Mouse (Mus musculus): Measurements from ENCODE around the gene Gps2. TPM values are rescaled to one million over a fixed set of nuclear protein-coding genes. Genes with fewer than 3 reads are reported as not detected.

The Gps2 gene
- polyA plus RNA-seq, 2 experiments, result 79.5 to 82.7 TPM

- Histone ChIP-seq H3K9me3 (ENCODE audit: control insufficient read depth, low read length) (no peaks in the 10 kb centered on the region), H3K27ac (no peak overlapping the region), H3K4me2 (ENCODE audit: low read depth) (no peak overlapping the region), H3K4me1 (replicated peaks; ENCODE audit: control insufficient read depth in 2 of 2, insufficient read depth in 2 of 2, low read length in 1 of 2) (peaks cover 23 to 34% of the 10 kb centered on the region in 2 experiments), H3K9ac (replicated peaks) (no peak overlapping the region), H3K27me3 (ENCODE audit: control insufficient read depth, insufficient read depth, low read length) (no peaks in the 10 kb centered on the region), H3K36me3 (replicated peaks; ENCODE audit: control insufficient read depth, insufficient read depth, low read depth) (no peaks in the 10 kb centered on the region), H3K4me3 (ENCODE audit: insufficient read depth in 1 of 2, low read depth in 2 of 2, low read length in 2 of 2) (no peak overlapping the region)
- no peak for TF ChIP-seq EP300 (IDR thresholded peaks at IDR 0.05; ENCODE audit: low read depth)
- TF ChIP-seq CTCF (IDR thresholded peaks at IDR 0.05; ENCODE audit: low read depth), result no peak
- WGBS (ENCODE audit: insufficient replicate concordance), result 73% methylated on average over 9 of the region's 9 CpGs
- DNase-seq (ENCODE audit: low read depth in 3 of 3, low spot score in 3 of 3), result no peak
- ATAC-seq (ENCODE audit: insufficient read depth), result no peak
These were observed 29.4 kb upstream of the Gps2 start for GRCm38 (mm10) chr11:69884240-69884639.

- no peak for DNase-seq (ENCODE audit: low read depth in 3 of 3, low spot score in 3 of 3)
- WGBS (ENCODE audit: insufficient replicate concordance), result 67% methylated on average over 8 of the region's 8 CpGs
These were observed 29.0 kb upstream of the Gps2 start for GRCm38 (mm10) chr11:69884663-69885062.

GRCm38 (mm10) chr11:69886907-69887635 is 26.6 kb upstream of the Gps2 start:
- Histone ChIP-seq H3K4me3 (ENCODE audit: insufficient read depth in 1 of 2, low read depth in 2 of 2, low read length in 2 of 2) (no peak overlapping the region), H3K4me2 (ENCODE audit: low read depth) (peak overlapping the region; percentile 42), H3K36me3 (replicated peaks; ENCODE audit: control insufficient read depth, insufficient read depth, low read depth) (no peaks in the 10 kb centered on the region), H3K27ac (peak overlapping the region; percentile 69), H3K9me3 (ENCODE audit: control insufficient read depth, low read length) (no peaks in the 10 kb centered on the region), H3K27me3 (ENCODE audit: control insufficient read depth, insufficient read depth, low read length) (no peaks in the 10 kb centered on the region), H3K9ac (replicated peaks) (peak overlapping the region; percentile 27; the same call in 1 of the 2 replicates), H3K4me1 (replicated peaks; ENCODE audit: control insufficient read depth in 2 of 2, insufficient read depth in 2 of 2, low read length in 1 of 2) (peaks cover 12 to 26% of the 10 kb centered on the region in 2 experiments)
- TF ChIP-seq CTCF (IDR thresholded peaks at IDR 0.05; ENCODE audit: low read depth), result peak; percentile 84
- TF ChIP-seq EP300 (IDR thresholded peaks at IDR 0.05; ENCODE audit: low read depth), result peak; percentile 73
- 8% methylated on average over 8 of the region's 8 CpGs for WGBS (ENCODE audit: insufficient replicate concordance)
- ATAC-seq (ENCODE audit: insufficient read depth) (peak; percentile 87), DNase-seq (ENCODE audit: low read depth in 3 of 3, low spot score in 3 of 3) (peak in 1 of 3 experiments; percentile 59)

More at GRCm38 (mm10) chr11:69884663-69885062, 29.0 kb upstream of the Gps2 start:
- no peak overlapping the region for H3K9ac ChIP-seq (replicated peaks)
- no peak overlapping the region for H3K4me2 ChIP-seq (ENCODE audit: low read depth)
- no peaks in the 10 kb centered on the region for H3K36me3 ChIP-seq (replicated peaks; ENCODE audit: control insufficient read depth, insufficient read depth, low read depth)
- H3K27ac ChIP-seq, result no peak overlapping the region
- no peak overlapping the region for H3K4me3 ChIP-seq (ENCODE audit: insufficient read depth in 1 of 2, low read depth in 2 of 2, low read length in 2 of 2)
- H3K4me1 ChIP-seq (replicated peaks; ENCODE audit: control insufficient read depth in 2 of 2, insufficient read depth in 2 of 2, low read length in 1 of 2), result peaks cover 19 to 30% of the 10 kb centered on the region in 2 experiments
- no peak for ATAC-seq (ENCODE audit: insufficient read depth)
- no peaks in the 10 kb centered on the region for H3K9me3 ChIP-seq (ENCODE audit: control insufficient read depth, low read length)
- TF ChIP-seq EP300 (IDR thresholded peaks at IDR 0.05; ENCODE audit: low read depth) (no peak), CTCF (IDR thresholded peaks at IDR 0.05; ENCODE audit: low read depth) (no peak)
- no peaks in the 10 kb centered on the region for H3K27me3 ChIP-seq (ENCODE audit: control insufficient read depth, insufficient read depth, low read length)

DNA sequence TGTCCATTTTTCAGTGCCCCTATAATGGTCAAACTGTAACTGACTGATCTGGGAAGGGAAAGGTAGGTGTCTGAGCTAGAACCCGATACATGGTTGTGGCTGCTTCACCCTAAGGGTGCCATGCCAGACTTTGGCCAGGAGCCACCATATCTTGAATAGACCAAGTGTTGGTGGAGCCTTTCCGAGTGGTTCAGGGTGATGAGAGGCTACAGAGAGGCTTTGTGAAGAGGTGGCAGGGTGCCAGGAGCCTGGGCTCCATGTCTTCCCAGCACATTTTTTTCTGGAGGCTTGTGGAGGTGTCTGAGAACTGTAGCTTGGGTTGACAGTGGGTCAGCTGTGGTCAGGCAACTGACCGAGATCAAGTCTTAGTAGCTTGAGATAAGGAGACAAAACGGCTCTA is 22.2 kb upstream of the Gps2 start:
- no peak for DNase-seq (ENCODE audit: low read depth in 3 of 3, low spot score in 3 of 3)
- Histone ChIP-seq H3K4me1 (replicated peaks; ENCODE audit: control insufficient read depth in 2 of 2, insufficient read depth in 2 of 2, low read length in 1 of 2) (peaks cover 17 to 32% of the 10 kb centered on the region in 2 experiments), H3K9ac (replicated peaks) (no peak overlapping the region), H3K27me3 (ENCODE audit: control insufficient read depth, insufficient read depth, low read length) (no peaks in the 10 kb centered on the region), H3K4me2 (ENCODE audit: low read depth) (no peak overlapping the region), H3K9me3 (ENCODE audit: control insufficient read depth, low read length) (no peaks in the 10 kb centered on the region), H3K4me3 (ENCODE audit: insufficient read depth in 1 of 2, low read depth in 2 of 2, low read length in 2 of 2) (no peak overlapping the region), H3K36me3 (replicated peaks; ENCODE audit: control insufficient read depth, insufficient read depth, low read depth) (no peaks in the 10 kb centered on the region), H3K27ac (no peak overlapping the region)
- ATAC-seq (ENCODE audit: insufficient read depth), result no peak
- TF ChIP-seq EP300 (IDR thresholded peaks at IDR 0.05; ENCODE audit: low read depth) (no peak), CTCF (IDR thresholded peaks at IDR 0.05; ENCODE audit: low read depth) (no peak)
- WGBS (ENCODE audit: insufficient replicate concordance), result 34% methylated on average over 4 of the region's 4 CpGs

DNA sequence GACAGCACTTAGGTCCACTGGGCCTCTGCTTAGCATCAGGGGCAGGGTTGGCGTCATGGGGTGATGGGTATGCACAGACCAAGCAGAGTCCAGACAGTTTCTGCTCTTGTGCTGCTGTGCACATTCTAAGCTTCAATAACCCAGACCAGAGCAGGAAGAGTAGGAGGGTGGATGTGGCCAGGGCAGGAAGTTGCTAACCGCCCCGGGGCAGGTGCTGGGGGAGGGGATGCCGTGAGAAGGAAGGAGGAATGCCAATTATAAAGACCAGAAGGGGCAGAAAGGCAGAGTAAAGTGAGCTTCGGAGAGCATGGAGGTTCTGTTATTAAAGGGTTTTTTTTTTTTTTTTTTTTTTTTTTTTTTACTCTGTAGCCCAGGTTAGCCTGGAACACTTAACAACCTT is 19.0 kb upstream of the Gps2 start:
- H3K27ac ChIP-seq, result no peak overlapping the region
- H3K36me3 ChIP-seq (replicated peaks; ENCODE audit: control insufficient read depth, insufficient read depth, low read depth), result no peaks in the 10 kb centered on the region
- no peaks in the 10 kb centered on the region; the same call in 1 of the 2 replicates for H3K27me3 ChIP-seq (ENCODE audit: control insufficient read depth, insufficient read depth, low read length)
- ATAC-seq (ENCODE audit: insufficient read depth), result no peak
- H3K4me2 ChIP-seq (ENCODE audit: low read depth), result no peak overlapping the region
- TF ChIP-seq CTCF (IDR thresholded peaks at IDR 0.05; ENCODE audit: low read depth) (no peak), EP300 (IDR thresholded peaks at IDR 0.05; ENCODE audit: low read depth) (no peak)
- no peak for DNase-seq (ENCODE audit: low read depth in 3 of 3, low spot score in 3 of 3)
- H3K4me3 ChIP-seq (ENCODE audit: insufficient read depth in 1 of 2, low read depth in 2 of 2, low read length in 2 of 2), result no peak overlapping the region
- H3K9ac ChIP-seq (replicated peaks), result no peak overlapping the region
- H3K9me3 ChIP-seq (ENCODE audit: control insufficient read depth, low read length), result no peaks in the 10 kb centered on the region
- WGBS (ENCODE audit: insufficient replicate concordance), result 13% methylated on average over 5 of the region's 5 CpGs
- H3K4me1 ChIP-seq (replicated peaks; ENCODE audit: control insufficient read depth in 2 of 2, insufficient read depth in 2 of 2, low read length in 1 of 2), result peaks cover 7 to 15% of the 10 kb centered on the region in 2 experiments
